Mouse (Mus musculus) liver, embryonic 12.5 days (tissue): ENCODE measurements at regions not wholly inside any gene's neighbourhood (a gene's known extent, or its start where the extent isn't known, plus 50 kb on each side); places are given as distances from the start of the nearest gene placed in this dataset.

Source experiments
- ATAC-seq: fragments of 200-750 bp; cut with Nextera tagmentation; 2 replicates; pipeline ENCODE4 v1.8.0; 2017; ENCODE audit warnings: moderate number of reproducible peaks, mild to moderate bottlenecking, moderate library complexity
- H3K27ac ChIP-seq: fragments of 300-500 bp; sonication (generic); 2 replicates; pipeline ENCODE4 v1.5.1; 2016; ENCODE audit warnings: mild to moderate bottlenecking
- H3K27me3 ChIP-seq: fragments of 300-500 bp; sonication (generic); replicated peaks from 2 replicates; pipeline ENCODE4 v1.6.1; 2016; ENCODE audit warnings: mild to moderate bottlenecking, moderate library complexity
- H3K36me3 ChIP-seq: fragments of 300-500 bp; sonication (generic); 2 replicates; pipeline ENCODE4 v1.6.1; 2016; ENCODE audit warnings: mild to moderate bottlenecking, moderate library complexity
- H3K4me1 ChIP-seq: fragments of 300-500 bp; sonication (generic); 2 replicates; pipeline ENCODE4 v1.6.1; 2016
- H3K4me2 ChIP-seq: fragments of 300-500 bp; sonication (generic); 2 replicates; pipeline ENCODE4 v1.6.1; 2016; ENCODE audit warnings: mild to moderate bottlenecking, moderate library complexity
- H3K4me3 ChIP-seq: fragments of 300-500 bp; sonication (generic); 2 replicates; pipeline ENCODE4 v1.5.1; 2016; ENCODE audit warnings: mild to moderate bottlenecking, moderate library complexity
- H3K9ac ChIP-seq: fragments of 300-500 bp; sonication (generic); 2 replicates; pipeline ENCODE4 v1.6.1; 2016; ENCODE audit warnings: mild to moderate bottlenecking, moderate library complexity
- H3K9me3 ChIP-seq: fragments of 300-500 bp; sonication (generic); replicated peaks from 2 replicates; pipeline ENCODE4 v1.6.1; 2016; ENCODE audit warnings: mild to moderate bottlenecking, moderate library complexity
- WGBS: fragments of 180-500 bp; shearing (Covaris S2); methylation state at CpG from one replicate; pipeline ENCODE4 v1.1.7; 2016; ENCODE audit not compliant: insufficient replicate concordance; 5-methylcytosine and 5-hydroxymethylcytosine counted together

- no peaks in the 10 kb centered on the region for H3K9me3 ChIP-seq
- no peaks in the 10 kb centered on the region for H3K36me3 ChIP-seq
- no peak overlapping the region for H3K4me3 ChIP-seq
- no peak overlapping the region for H3K9ac ChIP-seq
- WGBS, result 69% methylated on average over 6 of the region's 6 CpGs
- H3K27me3 ChIP-seq, result no peaks in the 10 kb centered on the region
- no peaks in the 10 kb centered on the region for H3K4me1 ChIP-seq
- no peak overlapping the region for H3K4me2 ChIP-seq
- H3K27ac ChIP-seq, result no peak overlapping the region
- no peak for ATAC-seq
These were observed 450.5 kb downstream of the Bnc2 start for GRCm38 (mm10) chr4:84224556-84224955.
